Mouse (Mus musculus): ENCODE data around the gene Pdha2.

Gene Pdha2

DNA sequence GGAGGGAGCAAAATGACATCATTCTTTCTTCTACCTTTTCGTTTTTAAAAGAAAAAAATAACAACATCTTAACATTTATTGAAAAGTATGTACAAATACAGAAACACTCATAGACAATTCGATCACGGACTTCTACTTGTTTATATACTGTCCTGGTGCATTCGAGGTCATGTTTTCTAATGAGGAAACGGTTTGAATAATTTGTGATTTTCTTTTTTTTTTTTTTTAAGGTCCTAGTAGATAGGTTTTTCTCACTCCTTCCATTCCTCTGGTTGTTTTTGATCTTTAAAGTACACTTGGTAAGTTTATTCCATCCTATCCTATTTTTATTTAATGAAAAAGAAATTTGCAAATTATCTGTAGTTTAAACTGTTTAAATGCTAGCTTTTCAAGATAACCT is at the start of gene Pdha2:
TSS of gene Pdha2 (minus strand) at position 101 of the 400 bp plus-strand sequence.
- no peak for DNase-seq (ENCODE audit: extremely low read depth, insufficient read length, low spot score)

DNA sequence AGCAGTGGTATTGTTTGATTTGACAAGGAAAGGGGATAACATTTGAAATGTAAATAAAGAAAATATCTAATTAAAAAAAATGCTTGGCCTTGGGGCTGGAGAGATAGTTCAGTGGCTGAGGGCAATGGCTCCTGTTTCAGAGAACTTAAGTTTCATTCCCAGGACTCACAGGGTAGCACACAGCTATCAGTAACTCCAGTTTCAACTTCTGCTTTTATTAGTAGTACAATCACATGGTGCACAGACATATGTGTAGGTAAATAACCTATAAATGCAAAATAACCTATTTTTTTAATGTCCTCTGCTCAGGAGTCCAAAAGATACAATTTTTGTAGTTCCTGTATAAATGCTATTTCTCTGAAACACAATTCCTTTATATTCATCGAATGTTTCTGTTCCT is 48.4 kb upstream of the Pdha2 start:
- no peak for DNase-seq (ENCODE audit: extremely low read depth, insufficient read length, low spot score)

DNA sequence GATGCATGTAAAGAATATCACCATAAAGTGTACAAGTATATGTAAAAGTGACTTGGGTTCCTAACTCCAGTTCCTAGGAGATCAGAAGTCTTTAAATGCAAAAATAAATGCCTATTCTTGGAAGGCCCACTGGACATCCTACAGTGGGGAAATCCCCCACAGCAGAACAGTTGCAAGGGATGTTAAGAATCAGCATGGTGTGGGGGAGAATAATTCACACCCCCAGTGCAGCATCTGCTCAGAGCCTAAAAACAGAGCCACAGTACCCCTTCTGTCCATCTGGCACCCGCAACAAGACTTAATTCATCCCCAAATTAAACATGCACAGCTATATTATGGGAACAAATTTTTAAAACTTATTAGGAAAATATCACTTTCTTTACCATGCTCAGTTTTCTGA is 39.3 kb upstream of the Pdha2 start:
- DNase-seq (ENCODE audit: extremely low read depth, insufficient read length, low spot score), result no peak

DNA sequence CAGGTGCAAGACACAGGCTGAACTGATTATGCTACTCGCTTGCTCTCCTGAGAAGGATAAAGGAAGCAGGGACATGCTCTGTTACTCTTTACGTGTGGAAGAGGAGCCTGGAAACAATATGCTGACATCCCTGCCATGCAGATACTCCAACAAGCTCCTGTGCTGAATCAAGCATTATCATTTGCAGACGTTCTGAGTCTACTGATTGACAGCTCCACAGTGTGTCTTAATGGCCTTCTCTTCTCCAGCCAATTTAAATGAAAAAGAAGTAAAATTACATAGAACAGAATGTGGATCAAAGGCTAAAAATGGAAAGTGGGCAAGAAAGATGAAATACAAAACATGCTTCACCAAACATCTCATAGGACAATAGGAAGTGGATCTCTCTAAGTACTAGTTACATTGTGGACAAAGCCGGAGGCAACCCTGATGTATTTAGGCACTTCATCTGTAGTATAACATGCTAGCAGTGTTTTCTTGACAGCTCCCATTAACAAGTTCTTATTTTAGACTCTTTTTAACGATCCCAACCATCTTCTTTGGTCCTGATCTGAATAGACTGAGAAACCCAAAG is 32.7 kb upstream of the Pdha2 start:
- no peak for DNase-seq (ENCODE audit: extremely low read depth, insufficient read length, low spot score)

DNA sequence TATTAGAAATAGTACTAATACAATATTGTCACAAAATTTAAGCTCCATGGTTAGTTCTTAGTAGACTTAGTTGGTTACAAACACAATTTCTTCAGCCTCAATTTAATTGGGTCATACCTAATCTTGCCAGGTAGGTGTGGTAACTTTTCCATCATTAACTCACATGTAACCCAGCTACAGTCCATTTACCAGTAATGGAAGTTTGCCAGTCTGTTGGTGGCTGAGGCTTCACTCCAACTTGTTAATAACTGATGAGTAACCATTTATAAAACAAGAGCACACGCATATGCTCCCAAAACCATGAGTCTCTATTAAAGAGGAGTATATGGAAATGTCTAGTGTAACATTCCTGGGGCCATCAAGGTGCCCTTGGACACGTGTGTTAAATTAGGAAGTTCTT is 25.9 kb upstream of the Pdha2 start:
- no peak for DNase-seq (ENCODE audit: extremely low read depth, insufficient read length, low spot score)

DNA sequence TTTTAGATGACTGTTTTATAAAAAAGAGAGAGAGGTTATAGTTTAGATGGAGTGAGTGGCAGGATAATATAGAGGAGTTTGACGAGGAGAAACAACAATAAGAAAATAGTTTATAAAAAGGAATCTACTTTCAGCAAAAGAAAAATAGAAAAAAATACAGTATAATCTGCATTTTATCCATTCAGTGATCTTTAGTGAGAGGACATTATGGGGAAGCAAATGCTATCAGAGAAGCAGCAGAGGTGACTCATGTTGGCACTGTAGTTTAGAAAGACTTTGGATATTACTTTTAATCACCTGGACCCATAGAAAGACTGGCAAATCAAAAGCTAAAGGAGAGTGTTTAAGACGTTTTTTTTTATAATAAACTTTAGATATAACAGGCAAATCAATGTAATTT is 17.0 kb upstream of the Pdha2 start:
- no peak for DNase-seq (ENCODE audit: extremely low read depth, insufficient read length, low spot score)

DNA sequence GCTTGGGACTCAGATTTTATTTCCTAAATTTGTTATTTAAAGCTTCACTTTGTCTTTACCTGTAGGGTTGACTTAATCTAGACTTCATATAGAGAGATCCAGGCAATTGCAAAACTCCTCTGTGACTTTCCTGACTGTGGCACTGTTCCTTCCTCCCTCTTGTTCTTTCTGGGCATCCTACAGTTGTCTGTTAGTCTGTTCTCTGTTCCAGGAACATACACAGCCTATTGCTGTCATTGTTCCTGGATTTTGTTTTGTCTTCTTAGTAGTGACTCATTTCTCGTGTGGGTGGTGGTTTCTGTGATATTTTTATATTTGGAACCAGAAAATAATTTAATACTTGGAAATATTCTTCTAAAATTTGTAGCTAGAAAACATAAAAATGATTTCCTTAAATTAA is 10.2 kb upstream of the Pdha2 start:
- no peak for DNase-seq (ENCODE audit: extremely low read depth, insufficient read length, low spot score)

DNA sequence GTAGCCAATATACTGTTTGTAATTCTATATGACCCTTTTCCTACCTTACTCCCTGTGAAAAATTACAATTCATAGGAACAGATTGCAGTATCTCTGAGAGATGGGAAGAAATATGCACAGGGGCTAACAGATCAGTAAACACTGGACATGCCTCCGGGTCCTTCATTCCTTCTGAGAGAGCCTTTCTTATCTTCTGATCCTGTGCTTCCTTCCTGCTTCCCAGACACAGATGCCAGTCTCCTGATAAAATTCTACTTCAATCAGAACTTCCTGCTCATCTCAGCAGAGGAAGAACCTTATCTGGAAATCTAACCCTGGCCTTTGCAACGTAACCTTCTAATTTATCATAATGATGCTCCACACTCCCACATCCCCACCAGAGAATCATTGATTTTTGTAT is 6.4 kb upstream of the Pdha2 start:
- DNase-seq (ENCODE audit: extremely low read depth, insufficient read length, low spot score), result no peak

DNA sequence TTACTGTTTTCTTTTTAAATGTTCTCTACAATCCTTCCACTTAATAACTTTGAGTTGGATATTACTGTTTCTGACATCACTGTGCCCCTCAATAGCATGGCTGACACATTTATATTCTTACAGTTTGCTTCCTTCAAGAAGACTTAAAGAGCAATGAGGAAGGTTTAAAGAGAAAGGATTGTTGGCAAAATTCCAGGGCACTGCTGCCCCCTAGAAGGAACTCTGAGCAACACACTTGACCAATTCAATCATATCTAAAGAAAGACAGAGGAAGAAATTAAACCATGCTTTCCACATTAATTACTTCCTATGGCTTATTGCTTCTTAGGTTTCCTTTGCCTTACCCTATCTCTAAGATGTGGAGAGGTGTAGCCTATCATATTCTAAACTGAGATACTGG is 4.8 kb upstream of the Pdha2 start:
- DNase-seq (ENCODE audit: extremely low read depth, insufficient read length, low spot score), result no peak

DNA sequence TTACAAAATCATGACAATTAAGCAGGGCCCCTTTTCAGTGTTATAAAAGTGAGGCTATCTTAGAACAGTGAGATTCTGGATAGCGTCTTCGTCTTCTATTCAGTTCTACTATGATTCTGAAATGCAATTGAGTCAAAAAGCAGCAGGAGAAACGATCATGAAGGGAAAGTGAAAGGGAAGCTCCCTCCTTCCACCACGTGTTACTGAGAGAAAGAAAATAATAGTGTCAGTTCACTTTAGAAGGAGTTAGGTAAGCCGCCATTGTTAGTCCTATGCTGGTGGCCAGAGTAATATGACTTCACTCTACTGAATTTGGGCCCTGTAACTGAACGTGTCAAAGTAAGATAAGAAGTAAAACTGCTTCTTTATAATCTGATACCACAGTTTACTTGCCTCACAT is 4.1 kb upstream of the Pdha2 start:
- DNase-seq (ENCODE audit: extremely low read depth, insufficient read length, low spot score), result no peak

DNA sequence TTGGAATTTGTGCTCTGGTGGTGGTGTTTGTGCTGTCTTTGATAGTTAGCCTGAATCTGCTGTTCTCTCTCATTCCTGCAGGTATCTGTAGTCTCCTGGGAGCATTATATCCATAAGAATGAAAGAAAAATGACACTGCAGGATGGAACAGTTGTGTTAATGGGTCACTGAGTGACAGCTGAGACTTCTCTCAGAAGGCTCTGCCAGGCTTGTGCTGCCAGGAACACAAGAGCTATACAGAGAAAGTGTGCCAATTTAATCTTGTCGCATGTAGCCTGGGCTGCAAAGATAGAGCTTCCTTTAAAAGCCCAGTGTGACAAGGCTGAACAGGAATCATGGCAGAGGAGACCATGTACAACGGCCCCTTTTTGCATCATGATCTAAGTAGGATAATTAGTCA is 2.6 kb upstream of the Pdha2 start:
- no peak for DNase-seq (ENCODE audit: extremely low read depth, insufficient read length, low spot score)

DNA sequence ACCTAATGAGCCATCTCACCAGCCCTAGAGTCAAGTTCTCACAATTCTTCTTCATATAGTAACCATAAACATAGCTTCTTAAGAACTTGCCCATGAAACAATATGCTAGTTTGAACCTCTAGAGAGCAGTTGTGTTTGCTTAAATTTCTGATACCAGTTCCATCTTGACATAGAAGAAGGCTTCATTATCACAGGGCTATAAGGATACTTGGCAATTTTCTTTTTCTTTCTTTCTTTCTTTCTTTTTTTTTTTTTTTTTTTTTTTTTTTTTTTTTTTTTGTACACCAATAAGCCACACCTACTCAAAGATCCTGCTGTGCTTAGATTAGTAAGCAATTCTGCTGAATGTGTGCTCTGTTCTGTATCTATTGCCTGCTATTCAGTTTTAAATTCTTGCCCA is 2.0 kb upstream of the Pdha2 start:
- no peak for DNase-seq (ENCODE audit: extremely low read depth, insufficient read length, low spot score)

DNA sequence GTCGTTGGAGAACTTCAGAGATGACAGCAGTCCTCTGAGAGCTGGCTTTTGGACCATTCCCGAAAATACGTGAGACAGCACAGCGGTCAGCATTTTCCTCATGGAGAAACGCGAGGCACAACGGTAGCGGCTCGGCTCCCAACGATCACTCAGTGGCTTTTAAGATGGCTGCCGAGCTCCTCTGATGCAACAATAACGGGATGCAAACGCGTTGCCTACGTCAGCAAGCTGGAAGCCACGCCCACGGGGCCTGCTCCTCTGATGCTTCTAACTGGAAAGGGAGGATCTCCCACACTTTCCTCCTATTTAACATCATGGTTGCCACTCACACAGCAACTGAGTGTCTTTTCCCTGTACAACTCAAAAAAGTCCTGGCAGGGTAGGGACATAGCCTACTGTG is 511 bp downstream of the Pdha2 start:
- DNase-seq (ENCODE audit: extremely low read depth, insufficient read length, low spot score), result no peak

DNA sequence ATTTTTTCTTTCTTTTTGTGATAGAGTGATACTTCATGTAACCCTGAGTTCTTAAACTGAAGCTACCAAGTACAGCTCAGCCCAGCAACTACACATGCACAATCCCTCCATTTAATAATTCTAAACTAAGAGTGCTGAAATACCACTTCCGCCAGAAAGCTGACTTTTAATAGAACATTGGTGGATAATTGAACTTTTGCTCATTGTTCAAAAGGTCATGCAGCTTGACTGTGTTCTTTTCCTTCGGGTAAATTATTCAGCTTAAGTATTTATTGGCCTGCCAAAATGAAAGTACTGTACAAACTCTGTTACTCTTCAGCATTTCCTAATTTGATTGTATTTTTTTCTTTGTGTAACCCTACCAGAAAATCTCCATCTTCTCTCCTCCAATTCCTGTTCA is 10.4 kb downstream of the Pdha2 start:
- no peak for DNase-seq (ENCODE audit: extremely low read depth, insufficient read length, low spot score)

DNA sequence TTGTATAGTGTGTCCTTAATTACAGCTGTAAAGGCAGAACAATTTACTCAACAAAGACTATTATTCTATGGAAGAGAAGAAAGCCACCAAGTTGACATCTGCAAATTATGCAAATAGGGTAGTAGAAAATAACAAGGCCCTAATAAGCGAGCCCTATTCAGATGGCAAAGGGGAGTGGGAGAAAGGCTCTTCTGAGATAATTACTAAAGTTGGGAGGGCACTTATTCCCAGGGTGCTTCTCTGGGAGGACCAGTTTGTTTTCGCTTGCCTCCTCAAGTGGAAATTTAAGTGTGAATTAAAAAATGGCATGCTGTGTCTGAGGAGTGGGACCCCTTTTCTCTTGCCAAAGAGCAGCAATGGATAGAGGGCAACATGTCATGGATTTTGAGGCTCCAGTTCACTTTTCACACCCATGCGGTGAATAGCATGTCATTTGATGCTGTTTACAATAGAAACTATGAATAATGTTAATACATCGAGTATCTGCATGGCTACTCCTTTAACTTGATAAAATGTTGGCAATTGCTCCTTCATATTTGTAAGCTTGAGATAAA is 14.8 kb downstream of the Pdha2 start:
- DNase-seq (ENCODE audit: extremely low read depth, insufficient read length, low spot score), result no peak

DNA sequence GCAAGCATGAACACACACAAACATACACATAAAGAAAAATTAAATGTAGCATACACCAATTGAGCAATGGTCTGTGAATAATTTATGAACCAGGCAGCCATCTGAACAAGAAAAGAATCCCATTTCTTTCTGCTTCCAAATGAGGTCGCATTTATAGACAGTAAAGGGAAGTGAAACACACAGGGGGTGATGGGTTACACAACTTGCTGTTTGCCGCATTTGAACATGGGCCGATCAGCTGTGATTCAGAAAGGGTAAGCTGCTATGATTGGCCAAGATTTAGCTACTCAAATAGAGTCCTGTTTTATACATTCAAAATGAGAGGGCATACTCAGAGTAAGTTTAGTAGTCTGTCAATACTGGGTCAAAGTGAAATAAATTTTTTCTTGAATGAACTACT is 20.5 kb downstream of the Pdha2 start:
- no peak for DNase-seq (ENCODE audit: extremely low read depth, insufficient read length, low spot score)

DNA sequence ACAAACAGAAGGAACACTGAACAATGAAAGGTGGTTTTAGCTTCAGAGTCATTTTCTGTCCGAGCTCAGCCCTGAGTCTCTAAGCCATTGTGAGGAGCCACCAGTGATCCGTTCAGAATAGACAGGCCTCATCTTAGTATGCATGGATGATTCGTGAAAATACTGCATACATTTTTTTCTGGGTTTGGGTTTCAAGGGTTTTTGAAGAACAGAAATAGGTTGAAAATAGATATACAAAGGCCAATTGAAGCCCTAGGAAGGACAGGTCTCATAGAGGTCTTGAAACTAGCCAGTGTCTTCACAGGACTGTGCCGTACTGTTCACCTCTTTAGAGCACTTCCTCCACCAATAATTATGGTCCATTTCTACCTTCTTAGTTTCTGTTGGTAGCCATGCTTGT is 21.7 kb downstream of the Pdha2 start:
- DNase-seq (ENCODE audit: extremely low read depth, insufficient read length, low spot score), result no peak

DNA sequence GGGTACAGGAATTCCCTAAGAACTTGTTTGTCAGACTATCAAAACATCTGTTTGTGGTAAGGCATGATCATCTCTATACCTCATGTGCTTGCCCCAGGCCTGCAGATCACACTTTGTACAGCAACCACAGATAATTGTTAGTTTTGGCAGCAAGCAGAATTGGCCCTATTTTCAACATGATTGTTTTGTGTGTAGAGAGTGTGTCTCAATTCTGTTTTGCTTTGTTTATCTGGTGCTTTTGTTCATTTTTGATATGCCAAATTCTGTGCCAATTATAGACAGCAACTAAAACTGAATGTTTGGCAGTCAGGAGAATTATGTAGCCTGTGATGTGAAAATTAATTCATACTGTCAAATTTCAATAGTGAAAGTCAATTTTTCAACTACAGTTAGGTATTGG is 51.2 kb downstream of the Pdha2 start:
- no peak for DNase-seq (ENCODE audit: extremely low read depth, insufficient read length, low spot score)
